Mouse (Mus musculus): ENCODE measurements at regions not wholly inside any gene's neighbourhood (a gene's known extent, or its start where the extent isn't known, plus 50 kb on each side); places are given as distances from the start of the nearest gene placed in this dataset.

GRCm38 (mm10) chr1:163576411-163576810, 148.6 kb downstream of the Mettl11b start:
- peaks cover 3% of the 10 kb centered on the region; the same call in 1 of the 2 replicates for H3K4me1 ChIP-seq
- no peak overlapping the region for H3K4me2 ChIP-seq
- no peaks in the 10 kb centered on the region for H3K9me3 ChIP-seq (replicated peaks)
- no peak overlapping the region for H3K9ac ChIP-seq
- no peak overlapping the region for H3K4me3 ChIP-seq
- no peak overlapping the region for H3K27ac ChIP-seq
- WGBS, result 86% methylated on average over 4 of the region's 4 CpGs
- no peaks in the 10 kb centered on the region for H3K27me3 ChIP-seq
- ATAC-seq, result no peak
- H3K36me3 ChIP-seq (ENCODE audit: poor library complexity, severe bottlenecking), result no peaks in the 10 kb centered on the region

GRCm38 (mm10) chr1:163575593-163575992, 149.4 kb downstream of the Mettl11b start:
- Histone ChIP-seq H3K27ac (no peak overlapping the region), H3K36me3 (ENCODE audit: poor library complexity, severe bottlenecking) (no peaks in the 10 kb centered on the region), H3K9ac (no peak overlapping the region), H3K4me3 (no peak overlapping the region), H3K4me1 (peaks cover 3% of the 10 kb centered on the region; the same call in 1 of the 2 replicates), H3K4me2 (no peak overlapping the region), H3K9me3 (replicated peaks) (no peaks in the 10 kb centered on the region), H3K27me3 (no peaks in the 10 kb centered on the region)
- 67% methylated on average over 2 of the region's 2 CpGs for WGBS
- ATAC-seq, result no peak

GRCm38 (mm10) chr1:163574409-163575161, 150.4 kb downstream of the Mettl11b start:
- no peak overlapping the region for H3K9ac ChIP-seq
- no peak overlapping the region for H3K4me3 ChIP-seq
- peaks cover 3% of the 10 kb centered on the region; the same call in 1 of the 2 replicates for H3K4me1 ChIP-seq
- no peaks in the 10 kb centered on the region for H3K36me3 ChIP-seq (ENCODE audit: poor library complexity, severe bottlenecking)
- ATAC-seq, result peak; percentile 78
- H3K4me2 ChIP-seq, result peak overlapping the region; percentile 33; the same call in 1 of the 2 replicates
- no peaks in the 10 kb centered on the region for H3K9me3 ChIP-seq (replicated peaks)
- no peak overlapping the region for H3K27ac ChIP-seq
- no peaks in the 10 kb centered on the region for H3K27me3 ChIP-seq
- WGBS, result 54% methylated on average over 16 of the region's 16 CpGs

GRCm38 (mm10) chr1:163573533-163573932, 151.5 kb downstream of the Mettl11b start:
- H3K36me3 ChIP-seq (ENCODE audit: poor library complexity, severe bottlenecking), result no peaks in the 10 kb centered on the region
- 96% methylated on average over 1 of the region's 1 CpGs for WGBS
- no peaks in the 10 kb centered on the region for H3K27me3 ChIP-seq
- no peak overlapping the region for H3K9ac ChIP-seq
- no peak overlapping the region for H3K4me3 ChIP-seq
- ATAC-seq, result no peak
- H3K27ac ChIP-seq, result no peak overlapping the region
- H3K4me1 ChIP-seq, result peaks cover 3% of the 10 kb centered on the region; the same call in 1 of the 2 replicates
- H3K9me3 ChIP-seq (replicated peaks), result no peaks in the 10 kb centered on the region
- no peak overlapping the region for H3K4me2 ChIP-seq

- Histone ChIP-seq H3K4me1 (no peaks in the 10 kb centered on the region), H3K27ac (no peak overlapping the region), H3K4me3 (no peak overlapping the region), H3K9ac (no peak overlapping the region), H3K4me2 (no peak overlapping the region), H3K27me3 (no peaks in the 10 kb centered on the region), H3K9me3 (replicated peaks) (no peaks in the 10 kb centered on the region), H3K36me3 (ENCODE audit: poor library complexity, severe bottlenecking) (no peaks in the 10 kb centered on the region)
- ATAC-seq, result no peak
- 92% methylated on average over 1 of the region's 1 CpGs for whole genome bisulfite sequencing
Measured at GRCm38 (mm10) chr1:163563791-163564190, 160.3 kb upstream of the Gorab start.

GRCm38 (mm10) chr1:163563064-163563463, 159.6 kb upstream of the Gorab start:
- no peak overlapping the region for H3K4me2 ChIP-seq
- 85% methylated on average over 2 of the region's 2 CpGs for WGBS
- H3K4me1 ChIP-seq, result no peaks in the 10 kb centered on the region
- H3K27ac ChIP-seq, result no peak overlapping the region
- no peaks in the 10 kb centered on the region for H3K9me3 ChIP-seq (replicated peaks)
- H3K4me3 ChIP-seq, result no peak overlapping the region
- ATAC-seq, result no peak
- H3K27me3 ChIP-seq, result no peaks in the 10 kb centered on the region
- no peak overlapping the region for H3K9ac ChIP-seq
- no peaks in the 10 kb centered on the region for H3K36me3 ChIP-seq (ENCODE audit: poor library complexity, severe bottlenecking)

- H3K4me2 ChIP-seq, result no peak overlapping the region
- H3K9me3 ChIP-seq (replicated peaks), result no peaks in the 10 kb centered on the region
- H3K9ac ChIP-seq, result no peak overlapping the region
- no peak overlapping the region for H3K27ac ChIP-seq
- H3K36me3 ChIP-seq (ENCODE audit: poor library complexity, severe bottlenecking), result no peaks in the 10 kb centered on the region
- H3K4me1 ChIP-seq, result no peaks in the 10 kb centered on the region
- no peak for ATAC-seq
- 77% methylated on average over 4 of the region's 4 CpGs for WGBS
- H3K27me3 ChIP-seq, result no peaks in the 10 kb centered on the region
- no peak overlapping the region for H3K4me3 ChIP-seq
Measured at GRCm38 (mm10) chr1:163562166-163562733, 158.8 kb upstream of the Gorab start.

- no peak for ATAC-seq
- Histone ChIP-seq H3K9ac (no peak overlapping the region), H3K27ac (no peak overlapping the region), H3K4me2 (no peak overlapping the region), H3K4me3 (no peak overlapping the region), H3K4me1 (no peaks in the 10 kb centered on the region), H3K9me3 (replicated peaks) (no peaks in the 10 kb centered on the region), H3K27me3 (no peaks in the 10 kb centered on the region), H3K36me3 (ENCODE audit: poor library complexity, severe bottlenecking) (no peaks in the 10 kb centered on the region)
- 72% methylated on average over 5 of the region's 5 CpGs for WGBS
Measured at GRCm38 (mm10) chr1:163561016-163561415, 157.5 kb upstream of the Gorab start.

- peak; percentile 74; the same call in 1 of the 2 replicates for ATAC-seq
- Histone ChIP-seq H3K27ac (no peak overlapping the region), H3K27me3 (no peaks in the 10 kb centered on the region), H3K9ac (no peak overlapping the region), H3K4me3 (no peak overlapping the region), H3K36me3 (ENCODE audit: poor library complexity, severe bottlenecking) (no peaks in the 10 kb centered on the region), H3K4me1 (no peaks in the 10 kb centered on the region), H3K9me3 (replicated peaks) (no peaks in the 10 kb centered on the region), H3K4me2 (no peak overlapping the region)
- WGBS, result 91% methylated on average over 8 of the region's 8 CpGs
Measured at GRCm38 (mm10) chr1:163560276-163560943, 156.9 kb upstream of the Gorab start.

GRCm38 (mm10) chr1:163557875-163558274, 154.4 kb upstream of the Gorab start:
- 87% methylated on average over 7 of the region's 7 CpGs for WGBS
- Histone ChIP-seq H3K27me3 (no peaks in the 10 kb centered on the region), H3K9ac (no peak overlapping the region), H3K4me2 (no peak overlapping the region), H3K4me1 (no peaks in the 10 kb centered on the region), H3K36me3 (ENCODE audit: poor library complexity, severe bottlenecking) (no peaks in the 10 kb centered on the region), H3K27ac (no peak overlapping the region), H3K9me3 (replicated peaks) (no peaks in the 10 kb centered on the region), H3K4me3 (no peak overlapping the region)
- no peak for ATAC-seq

GRCm38 (mm10) chr1:163555185-163555584, 151.7 kb upstream of the Gorab start:
- Histone ChIP-seq H3K4me2 (no peak overlapping the region), H3K9me3 (replicated peaks) (no peaks in the 10 kb centered on the region), H3K4me1 (no peaks in the 10 kb centered on the region), H3K36me3 (ENCODE audit: poor library complexity, severe bottlenecking) (no peaks in the 10 kb centered on the region), H3K27me3 (no peaks in the 10 kb centered on the region), H3K4me3 (no peak overlapping the region), H3K9ac (no peak overlapping the region), H3K27ac (no peak overlapping the region)
- 76% methylated on average over 2 of the region's 2 CpGs for WGBS
- no peak for ATAC-seq

GRCm38 (mm10) chr1:163538776-163539492, 135.5 kb upstream of the Gorab start:
- H3K9me3 ChIP-seq (replicated peaks), result no peaks in the 10 kb centered on the region
- no peak overlapping the region for H3K4me2 ChIP-seq
- H3K4me1 ChIP-seq, result no peaks in the 10 kb centered on the region
- WGBS, result 85% methylated on average over 8 of the region's 8 CpGs
- no peaks in the 10 kb centered on the region for H3K36me3 ChIP-seq (ENCODE audit: poor library complexity, severe bottlenecking)
- H3K27ac ChIP-seq, result no peak overlapping the region
- no peaks in the 10 kb centered on the region for H3K27me3 ChIP-seq
- H3K4me3 ChIP-seq, result no peak overlapping the region
- H3K9ac ChIP-seq, result no peak overlapping the region
- ATAC-seq, result no peak
